19 mouse cellular contexts compared by ENCODE assay signal in genomic region chr11:97657184-97657945, GRCm38 (mm10). TPM values are rescaled to one million over a fixed set of nuclear protein-coding genes. Genes with fewer than 3 reads are reported as not detected.
DNase-seq lines count a peak whose midpoint lies in the region; ATAC-seq and TF ChIP-seq lines count a peak whose summit lies in the region.
"Had no signal": no experiment of that assay in that cellular context is flagged by ENCODE, and none has a peak within 500 bp of the region (broad histone marks: within the 10 kb centered on the region; RNA-seq: fewer than 3 reads in every experiment).

No protein-coding gene starts in this region.

- intact Hi-C loops in heart, adult 2 months (cut with DNase I): no loop called here

- H3K9ac ChIP-seq in heart, embryonic 16.5 days (ENCODE audit: low read length): 0 out of 2 replicates have a peak overlapping the region, but pooled peaks have one; percentile 37
- no peak overlapping the region for H3K9ac ChIP-seq in heart, adult 2 months (ENCODE audit: low read depth, low read length)
- H3K9ac ChIP-seq: hindbrain, embryonic 12.5 days had no signal

- TF ChIP-seq EP300 in heart, adult 2 months (IDR thresholded peaks at IDR 0.05; ENCODE audit: insufficient read depth, low read depth, low read length): no peak

- H3K4me3 ChIP-seq in heart, embryonic 16.5 days (ENCODE audit: low read length): no peak overlapping the region
- H3K4me3 ChIP-seq in heart, adult 2 months: no peak overlapping the region
- H3K4me3 ChIP-seq in bone marrow macrophage, adult 2 months (ENCODE audit: insufficient read depth, low read length): no peak overlapping the region
- H3K4me3 ChIP-seq: gastrocnemius, adult 2 months; hindbrain, embryonic 12.5 days had no signal

- DNase-seq in cerebellum, adult 9-11 months: peak; percentile 55
- DNase-seq in cerebellum, adult 8-10 months: no peak
- DNase-seq in heart, adult 2 months: no peak
- peak; percentile 82 for DNase-seq in ES-CJ7 (ENCODE audit: low read depth, low spot score)
- no peak for DNase-seq in ovary, adult 18-20 months (ENCODE audit: low spot score)
- DNase-seq: gastrocnemius, adult 2 months; lung, adult 2 months; lung, postnatal 36 days; retina, postnatal 1 day; thymus, postnatal 25 days had no signal

- no peak for TF ChIP-seq CTCF in heart, adult 2 months (IDR thresholded peaks at IDR 0.05)
- no peak for TF ChIP-seq CTCF in bone marrow macrophage, adult 2 months (IDR thresholded peaks at IDR 0.05; ENCODE audit: low read depth, low read length)

- H3K36me3 ChIP-seq in heart, embryonic 16.5 days (ENCODE audit: control insufficient read depth, insufficient read depth): no peaks in the 10 kb centered on the region
- H3K36me3 ChIP-seq in heart, adult 2 months (ENCODE audit: control insufficient read depth, insufficient read depth, low read length): no peaks in the 10 kb centered on the region
- H3K36me3 ChIP-seq: hindbrain, embryonic 12.5 days had no signal

- H3K27ac ChIP-seq in heart, embryonic 16.5 days (ENCODE audit: low read length): 0 out of 2 replicates have a peak overlapping the region, but pooled peaks have one; percentile 22
- no peak overlapping the region for H3K27ac ChIP-seq in heart, adult 2 months
- peak overlapping the region; percentile 15 for H3K27ac ChIP-seq in bone marrow macrophage, adult 2 months (ENCODE audit: insufficient read depth, low read depth, low read length)
- H3K27ac ChIP-seq: gastrocnemius, adult 2 months; hindbrain, embryonic 12.5 days; kidney, postnatal 0 days had no signal

- no peak for TF ChIP-seq POLR2A in heart, adult 2 months (IDR thresholded peaks at IDR 0.05; ENCODE audit: insufficient read depth, low read depth, low read length)
- TF ChIP-seq POLR2A in bone marrow macrophage, adult 2 months (IDR thresholded peaks at IDR 0.05; ENCODE audit: borderline replicate concordance, low read depth, low read length): no peak

- no peaks in the 10 kb centered on the region for H3K27me3 ChIP-seq in heart, embryonic 16.5 days (ENCODE audit: control insufficient read depth, insufficient read depth, low read length)
- no peaks in the 10 kb centered on the region for H3K27me3 ChIP-seq in heart, adult 2 months (ENCODE audit: control insufficient read depth, insufficient read depth, low read length)

- ATAC-seq in heart, embryonic 16.5 days (replicated peaks; ENCODE audit: extremely low read depth, insufficient read depth, low FRiP score): no peak
- ATAC-seq in inflammation-experienced regulatory T-cells, adult 6 months: no peak
- ATAC-seq: forebrain, embryonic 16.5 days; intestine, embryonic 16.5 days had no signal

- no peaks in the 10 kb centered on the region for H3K9me3 ChIP-seq in heart, embryonic 16.5 days (replicated peaks; ENCODE audit: control insufficient read depth, low read length)
- H3K9me3 ChIP-seq: hindbrain, embryonic 12.5 days had no signal

- H3K4me2 ChIP-seq in heart, embryonic 16.5 days (ENCODE audit: low read depth, low read length): no peak overlapping the region
- H3K4me2 ChIP-seq: hindbrain, embryonic 12.5 days; liver, embryonic 11.5 days had no signal

- no peaks in the 10 kb centered on the region for H3K79me2 ChIP-seq in heart, adult 2 months (replicated peaks; ENCODE audit: control insufficient read depth, insufficient read depth, low read length)

- WGBS in heart, embryonic 16.5 days: 39% methylated on average over 4 of the region's 6 CpGs
- 49% methylated on average over 5 of the region's 6 CpGs for WGBS in heart, adult 2 months

- H3K4me1 ChIP-seq in heart, embryonic 16.5 days (ENCODE audit: control insufficient read depth, insufficient read depth, low read length): peaks cover 40% of the 10 kb centered on the region
- H3K4me1 ChIP-seq in heart, adult 2 months (ENCODE audit: control insufficient read depth, insufficient read depth, low read length): peaks cover 10% of the 10 kb centered on the region
- peaks cover 32% of the 10 kb centered on the region for H3K4me1 ChIP-seq in bone marrow macrophage, adult 2 months (ENCODE audit: control insufficient read depth, insufficient read depth, low read length)

RNA-seq across cellular contexts. Expression of gene Mllt6, which starts 5.8 kb away (rescaled TPM):
- 2.1 and 2.8 TPM in 2 replicates for polyA plus RNA-seq in heart, embryonic 16.5 days (2015; fragmentation: Nextera tagmentation; extraction: Ambion mirVana)
- total RNA-seq in heart, adult 2 months (2021): 10 to 100 TPM; 67.1 to 72.5 TPM
- 37.9 and 46.2 TPM in 2 replicates for polyA plus RNA-seq in heart, adult 2 months (2012; rRNA removed)
- polyA plus RNA-seq in bone marrow macrophage, adult 2 months (2012; ENCODE audit: insufficient read depth, insufficient read length, missing spikeins): 40.4 and 48.7 TPM in 2 replicates
- 10 to 100 TPM; 13.4 to 17.0 (median 14.6) TPM for polyA plus RNA-seq in inflammation-experienced regulatory T-cells, adult 6 months (2017; shearing (Covaris generic))

RNA-seq across cellular contexts. Expression of gene Epop, which starts 27.9 kb away (rescaled TPM):
- polyA plus RNA-seq in heart, embryonic 16.5 days (2015; fragmentation: Nextera tagmentation; extraction: Ambion mirVana): 0.70 and 0.79 TPM in 2 replicates
- 1 to 10 TPM; 1.4 to 2.6 TPM for total RNA-seq in heart, adult 2 months (2021)
- 0.44 and 0.61 TPM in 2 replicates for polyA plus RNA-seq in heart, adult 2 months (2012; rRNA removed)
- 2.5 and 3.0 TPM in 2 replicates for polyA plus RNA-seq in bone marrow macrophage, adult 2 months (2012; ENCODE audit: insufficient read depth, insufficient read length, missing spikeins)
- under 1 TPM; 0.24 to 0.48 (median 0.45) TPM for polyA plus RNA-seq in inflammation-experienced regulatory T-cells, adult 6 months (2017; shearing (Covaris generic))

RNA-seq across cellular contexts. Expression of gene Cisd3, which starts 28.3 kb away (rescaled TPM):
- 81.1 and 86.1 TPM in 2 replicates for polyA plus RNA-seq in heart, embryonic 16.5 days (2015; fragmentation: Nextera tagmentation; extraction: Ambion mirVana)
- total RNA-seq in heart, adult 2 months (2021): 100 to 1,000 TPM; 130 to 137 TPM
- 82.7 and 106 TPM in 2 replicates for polyA plus RNA-seq in heart, adult 2 months (2012; rRNA removed)
- 45.2 and 50.2 TPM in 2 replicates for polyA plus RNA-seq in bone marrow macrophage, adult 2 months (2012; ENCODE audit: insufficient read depth, insufficient read length, missing spikeins)
- 100 to 1,000 TPM in 1 of 3 experiments, 10 to 100 TPM in 2; 69.0 to 129 (median 86.9) TPM for polyA plus RNA-seq in inflammation-experienced regulatory T-cells, adult 6 months (2017; shearing (Covaris generic))

RNA-seq across cellular contexts. Expression of gene Pcgf2, which starts 42.9 kb away (rescaled TPM):
- polyA plus RNA-seq in heart, embryonic 16.5 days (2015; fragmentation: Nextera tagmentation; extraction: Ambion mirVana): 11.4 and 14.2 TPM in 2 replicates
- total RNA-seq in heart, adult 2 months (2021): 1 to 10 TPM; 4.1 to 5.6 TPM
- 9.5 and 17.8 TPM in 2 replicates for polyA plus RNA-seq in heart, adult 2 months (2012; rRNA removed)
- polyA plus RNA-seq in bone marrow macrophage, adult 2 months (2012; ENCODE audit: insufficient read depth, insufficient read length, missing spikeins): 12.3 and 13.6 TPM in 2 replicates
- polyA plus RNA-seq in inflammation-experienced regulatory T-cells, adult 6 months (2017; shearing (Covaris generic)): 1 to 10 TPM; 4.6 to 6.9 (median 5.4) TPM
- total RNA-seq: neutrophil, adult 5-6 weeks had no signal

RNA-seq across cellular contexts. Expression of gene Psmb3, which starts 45.8 kb away (rescaled TPM):
- 359 and 395 TPM in 2 replicates for polyA plus RNA-seq in heart, embryonic 16.5 days (2015; fragmentation: Nextera tagmentation; extraction: Ambion mirVana)
- total RNA-seq in heart, adult 2 months (2021): 100 to 1,000 TPM; 135 to 139 TPM
- polyA plus RNA-seq in heart, adult 2 months (2012; rRNA removed): 273 and 314 TPM in 2 replicates
- polyA plus RNA-seq in bone marrow macrophage, adult 2 months (2012; ENCODE audit: insufficient read depth, insufficient read length, missing spikeins): 125 and 142 TPM in 2 replicates
- polyA plus RNA-seq in inflammation-experienced regulatory T-cells, adult 6 months (2017; shearing (Covaris generic)): 100 to 1,000 TPM; 461 to 576 (median 475) TPM

Comparison
In these comparisons a context has a peak if more than half of its experiments do, and no peak if none do; other contexts are left out.
1. DNase-seq: peak in cerebellum, adult 9-11 months (single experiment) and ES-CJ7 (single experiment); none in cerebellum, adult 8-10 months (single experiment), heart, adult 2 months (0 of 2) and ovary, adult 18-20 months (single experiment).